Mouse (Mus musculus) liver, embryonic 15.5 days (tissue): ENCODE measurements around the gene Lst1. TPM values are rescaled to one million over a fixed set of nuclear protein-coding genes. Genes with fewer than 3 reads are reported as not detected.

ENCODE experiments used
- ATAC-seq: fragments of 200-750 bp; cut with Nextera tagmentation; 2 replicates; pipeline ENCODE4 v1.8.0; 2017; ENCODE audit warnings: moderate number of reproducible peaks, mild to moderate bottlenecking, moderate library complexity; ENCODE audit not compliant: insufficient read depth
- H3K27ac ChIP-seq: fragments of 300-500 bp; sonication (generic); replicated peaks from 2 replicates; pipeline ENCODE4 v1.5.1; 2015; ENCODE audit warnings: mild to moderate bottlenecking, inconsistent platforms
- H3K27me3 ChIP-seq: fragments of 300-500 bp; sonication (generic); 2 replicates; pipeline ENCODE4 v1.6.1; 2015; ENCODE audit warnings: mild to moderate bottlenecking, inconsistent platforms
- H3K36me3 ChIP-seq: fragments of 300-500 bp; sonication (generic); replicated peaks from 2 replicates; pipeline ENCODE4 v1.6.1; 2015; ENCODE audit warnings: moderate library complexity, mild to moderate bottlenecking, inconsistent platforms
- H3K4me1 ChIP-seq: fragments of 300-500 bp; sonication (generic); replicated peaks from 2 replicates; pipeline ENCODE4 v1.6.1; 2015; ENCODE audit warnings: inconsistent platforms
- H3K4me2 ChIP-seq: fragments of 300-500 bp; sonication (generic); 2 replicates; pipeline ENCODE4 v1.6.1; 2015; ENCODE audit warnings: moderate library complexity, mild to moderate bottlenecking, inconsistent platforms
- H3K4me3 ChIP-seq: fragments of 300-500 bp; sonication (generic); replicated peaks from 2 replicates; pipeline ENCODE4 v1.5.1; 2015; ENCODE audit warnings: mild to moderate bottlenecking, inconsistent platforms
- H3K9ac ChIP-seq: fragments of 300-500 bp; sonication (generic); 2 replicates; pipeline ENCODE4 v1.6.1; 2015; ENCODE audit warnings: moderate library complexity, mild to moderate bottlenecking, inconsistent platforms
- H3K9me3 ChIP-seq: fragments of 300-500 bp; sonication (generic); replicated peaks from 2 replicates; pipeline ENCODE4 v1.6.1; 2016; ENCODE audit warnings: inconsistent platforms
- WGBS: fragments of 180-500 bp; shearing (Covaris S2); methylation state at CpG from one replicate; pipeline ENCODE4 v1.1.7; 2015; ENCODE audit warnings: mixed read lengths; ENCODE audit not compliant: insufficient replicate concordance; 5-methylcytosine and 5-hydroxymethylcytosine counted together
- microRNA-seq: library from miRNA; unstranded; fragments of <30 nt; microRNA quantifications from one replicate; pipeline ENCODE4, GENCODE M21; 2016
- polyA plus RNA-seq: library from polyadenylated mRNA; unstranded; fragments of >200 nt; fragmentation: Nextera tagmentation; extraction: Ambion mirVana; gene quantifications from 2 replicates; pipeline ENCODE4 v1.2.1, GENCODE M21; 2015

Lst1 gene
- polyA plus RNA-seq, 1 experiment from 2014 or later: 40.2 TPM

DNA sequence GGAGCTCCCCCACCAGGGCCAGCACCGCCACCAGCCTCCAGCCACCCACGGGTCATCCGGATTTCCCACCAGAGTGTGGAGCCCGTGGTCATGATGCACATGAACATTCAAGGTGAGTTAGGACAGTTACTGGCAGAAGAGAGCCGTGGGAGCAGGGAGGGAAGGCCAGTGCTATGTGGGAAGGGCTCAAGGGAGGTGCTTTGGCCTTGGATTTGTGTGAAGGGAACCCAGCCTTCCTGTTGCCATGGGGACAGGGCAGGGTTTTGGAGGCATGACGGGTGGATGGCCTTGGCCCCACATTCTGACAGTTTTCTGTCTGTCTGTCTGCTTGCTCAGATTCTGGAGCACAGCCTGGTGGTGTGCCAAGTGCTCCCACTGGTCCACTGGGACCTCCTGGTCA lies 46.3 kb downstream of the Lst1 start:
- H3K36me3 ChIP-seq: peaks cover 90% of the 10 kb centered on the region
- WGBS: 82% methylated on average over 6 of the region's 6 CpGs
- no peak overlapping the region for H3K27ac ChIP-seq
- H3K9ac ChIP-seq: no peak overlapping the region
- no peaks in the 10 kb centered on the region for H3K9me3 ChIP-seq
- H3K4me2 ChIP-seq: no peak overlapping the region
- ATAC-seq: no peak
- no peaks in the 10 kb centered on the region for H3K27me3 ChIP-seq
- peaks cover 7% of the 10 kb centered on the region for H3K4me1 ChIP-seq
- no peak overlapping the region for H3K4me3 ChIP-seq

- H3K9me3 ChIP-seq: no peaks in the 10 kb centered on the region
- peaks cover 19% of the 10 kb centered on the region for H3K4me1 ChIP-seq
- H3K27me3 ChIP-seq: no peaks in the 10 kb centered on the region
- H3K4me2 ChIP-seq: no peak overlapping the region
- no peak overlapping the region for H3K4me3 ChIP-seq
- ATAC-seq: no peak
- H3K9ac ChIP-seq: no peak overlapping the region
- peaks cover 76% of the 10 kb centered on the region for H3K36me3 ChIP-seq
- no peak overlapping the region for H3K27ac ChIP-seq
- WGBS: 83% methylated on average over 16 of the region's 16 CpGs
These were observed 47.7 kb downstream of the Lst1 start for GRCm38 (mm10) chr17:35140490-35140996.

GRCm38 (mm10) chr17:35139269-35139668 lies 49.0 kb downstream of the Lst1 start:
- Histone ChIP-seq H3K27me3 (no peaks in the 10 kb centered on the region), H3K27ac (no peak overlapping the region), H3K4me1 (peaks cover 21% of the 10 kb centered on the region), H3K4me3 (no peak overlapping the region), H3K4me2 (no peak overlapping the region), H3K36me3 (peaks cover 63% of the 10 kb centered on the region), H3K9me3 (no peaks in the 10 kb centered on the region), H3K9ac (no peak overlapping the region)
- 82% methylated on average over 3 of the region's 3 CpGs for WGBS
- no peak for ATAC-seq

GRCm38 (mm10) chr17:35135591-35136320 lies 52.5 kb downstream of the Lst1 start:
- WGBS: under 1% methylated on average over 43 of the region's 43 CpGs
- ATAC-seq: peak; percentile 47

More at GRCm38 (mm10) chr17:35135591-35136320, 52.5 kb downstream of the Lst1 start:
- Histone ChIP-seq H3K27ac (peak overlapping the region; percentile 92), H3K9me3 (no peaks in the 10 kb centered on the region), H3K27me3 (no peaks in the 10 kb centered on the region), H3K9ac (peak overlapping the region; percentile 77), H3K36me3 (peaks cover 29% of the 10 kb centered on the region), H3K4me2 (peak overlapping the region; percentile 90), H3K4me3 (peak overlapping the region; percentile 89), H3K4me1 (peaks cover 31% of the 10 kb centered on the region)

Small RNA genes lying within 50 kb of the gene (microRNA-seq; reads per million reads assigned to microRNA genes)
- not detected for gene Mir6973a
- not detected for gene Mir6974

Other genes with a start within 250 kb of the Lst1 start
- gene Hspa1b, start 229.2 kb downstream of the Lst1 start, polyA plus RNA-seq: 0.06 and 0.14 TPM in 2 replicates
- 0.32 TPM in 1 of 2 replicates, not detected in the other for gene Gm20481, start 218.5 kb downstream of the Lst1 start, polyA plus RNA-seq
- 0.96 and 1.6 TPM in 2 replicates for gene Hspa1a, start 216.3 kb downstream of the Lst1 start, polyA plus RNA-seq
- 0.25 and 0.31 TPM in 2 replicates for gene Hspa1l, start 215.7 kb downstream of the Lst1 start, polyA plus RNA-seq
- gene Lsm2, start 206.6 kb downstream of the Lst1 start, polyA plus RNA-seq: 120 and 123 TPM in 2 replicates
- 99.0 and 133 TPM in 2 replicates for gene Vars, start 187.5 kb downstream of the Lst1 start, polyA plus RNA-seq
- gene Vwa7, start 171.9 kb downstream of the Lst1 start, polyA plus RNA-seq: 0.09 and 0.12 TPM in 2 replicates
- gene Sapcd1, start 160.4 kb downstream of the Lst1 start, polyA plus RNA-seq: 2.2 and 2.3 TPM in 2 replicates
- gene Msh5, start 141.7 kb downstream of the Lst1 start, polyA plus RNA-seq: 3.4 and 4.3 TPM in 2 replicates
- 120 and 122 TPM in 2 replicates for gene Clic1, start 138.5 kb downstream of the Lst1 start, polyA plus RNA-seq
- 18.6 and 22.8 TPM in 2 replicates for gene Ddah2, start 129.4 kb downstream of the Lst1 start, polyA plus RNA-seq
- gene Ly6g6c, start 123.1 kb downstream of the Lst1 start, polyA plus RNA-seq: 0.21 and 0.40 TPM in 2 replicates
- gene Mpig6b, start 122.3 kb downstream of the Lst1 start, polyA plus RNA-seq: 3.2 and 4.4 TPM in 2 replicates
- gene Ly6g6e, start 111.5 kb downstream of the Lst1 start, polyA plus RNA-seq: 0.12 and 0.26 TPM in 2 replicates
- gene Ly6g6d, start 110.4 kb downstream of the Lst1 start, polyA plus RNA-seq: 0.41 and 0.70 TPM in 2 replicates
- 5.1 and 7.0 TPM in 2 replicates for gene Ly6g6f, start 102.8 kb downstream of the Lst1 start, polyA plus RNA-seq
- 50.0 and 53.2 TPM in 2 replicates for gene Abhd16a, start 99.2 kb downstream of the Lst1 start, polyA plus RNA-seq
- not detected in 2 replicates for gene Ly6g5c, start 80.2 kb downstream of the Lst1 start, polyA plus RNA-seq
- 0.23 and 0.24 TPM in 2 replicates for gene Ly6g5b, start 73.0 kb downstream of the Lst1 start, polyA plus RNA-seq
- 12.8 and 15.5 TPM in 2 replicates for gene Gpank1, start 67.0 kb downstream of the Lst1 start, polyA plus RNA-seq
- gene Csnk2b, start 66.4 kb downstream of the Lst1 start, polyA plus RNA-seq: 125 TPM in 2 replicates
- gene D17H6S53E, start 62.1 kb downstream of the Lst1 start, polyA plus RNA-seq: 2.2 and 2.5 TPM in 2 replicates
- 853 and 907 TPM in 2 replicates for gene Apom, start 56.4 kb downstream of the Lst1 start, polyA plus RNA-seq
- 19.3 and 20.0 TPM in 2 replicates for gene Bag6, start 53.3 kb downstream of the Lst1 start, polyA plus RNA-seq
- 46.9 and 52.2 TPM in 2 replicates for gene Prrc2a, start 23.5 kb downstream of the Lst1 start, polyA plus RNA-seq
- gene Aif1, start 12.4 kb downstream of the Lst1 start, polyA plus RNA-seq: 20.5 and 22.2 TPM in 2 replicates
- 1.2 and 2.0 TPM in 2 replicates for gene Ltb, start 6.0 kb upstream of the Lst1 start, polyA plus RNA-seq
- gene Tnf, start 13.6 kb upstream of the Lst1 start, polyA plus RNA-seq: 0.31 and 0.36 TPM in 2 replicates
- gene Lta, start 16.9 kb upstream of the Lst1 start, polyA plus RNA-seq: 0.06 TPM in 1 of 2 replicates, not detected in the other
- gene Gm16181, start 32.4 kb upstream of the Lst1 start, polyA plus RNA-seq: 0.24 TPM in 1 of 2 replicates, not detected in the other
- 0.58 and 0.63 TPM in 2 replicates for gene Atp6v1g2, start 45.2 kb upstream of the Lst1 start, polyA plus RNA-seq
- gene Nfkbil1, start 47.4 kb upstream of the Lst1 start, polyA plus RNA-seq: 3.2 and 3.6 TPM in 2 replicates
- gene Ddx39b, start 53.3 kb upstream of the Lst1 start, polyA plus RNA-seq: 141 and 150 TPM in 2 replicates
- gene H2-D1, start 74.3 kb upstream of the Lst1 start, polyA plus RNA-seq: 99.7 and 119 TPM in 2 replicates
- 0.58 and 0.70 TPM in 2 replicates for gene H2-Q1, start 132.0 kb upstream of the Lst1 start, polyA plus RNA-seq
- 0.94 and 1.4 TPM in 2 replicates for gene H2-Q2, start 153.8 kb upstream of the Lst1 start, polyA plus RNA-seq
- 2.2 and 2.7 TPM in 2 replicates for gene H2-Q4, start 191.2 kb upstream of the Lst1 start, polyA plus RNA-seq
- 9.5 and 11.9 TPM in 2 replicates for gene H2-Q6, start 236.4 kb upstream of the Lst1 start, polyA plus RNA-seq